Mouse (Mus musculus): Measurements from ENCODE around the gene Snx11.

GRCm38 (mm10) chr11:96813455-96813854 lies 36.1 kb upstream of the Snx11 start:
- TF ChIP-seq CTCF (IDR thresholded peaks at IDR 0.05; ENCODE audit: low read depth, low read length) (no peak), POLR2AphosphoS5 (IDR thresholded peaks at IDR 0.05; ENCODE audit: insufficient replicate concordance, low read depth, low read length) (no peak), GATA1 (IDR thresholded peaks at IDR 0.05; ENCODE audit: borderline replicate concordance, low read length) (no peak), TAL1 (conservative IDR thresholded peaks at IDR 0.05; ENCODE audit: low read depth, low read length) (no peak)

All from G1E (cell line).